Mouse (Mus musculus) CH12.LX (cell line): ENCODE data around the gene Gm20715. TPM values are rescaled to one million over a fixed set of nuclear protein-coding genes. Genes with fewer than 3 reads are reported as not detected.
A peak's percentile ranks its signal among the peaks of the same experiment; 100 is the strongest.

Experiments used
- DNase-seq: peaks from one replicate; pipeline ENCODE4 v3.0.0-alpha.2; 2013; ENCODE audit errors: extremely low read depth
- H3K27ac ChIP-seq: 2 replicates; pipeline ENCODE4 v1.5.1; 2012; ENCODE audit warnings: low read depth, mild to moderate bottlenecking, control low read depth, moderate library complexity; ENCODE audit not compliant: insufficient read depth
- H3K27me3 ChIP-seq: replicated peaks from 2 replicates; pipeline ENCODE3; 2012; ENCODE audit warnings: inconsistent platforms
- H3K36me3 ChIP-seq, 2 experiments: replicated peaks in 1 of 2; 2 replicates each; pipeline versions ENCODE3 to v1.6.1; 2012; ENCODE audit warnings: inconsistent platforms in 1 of 2, low read length in 1 of 2, mild to moderate bottlenecking in 1 of 2, mixed read lengths in 1 of 2, moderate library complexity in 1 of 2; ENCODE audit not compliant: control insufficient read depth in 1 of 2, insufficient read depth in 1 of 2
- H3K4me1 ChIP-seq, 2 experiments: 2 replicates each; pipeline ENCODE4 v1.6.1; 2012; ENCODE audit warnings: inconsistent platforms in 1 of 2, moderate library complexity in 1 of 2; ENCODE audit not compliant: insufficient read depth in 2 of 2, control insufficient read depth in 1 of 2
- H3K4me2 ChIP-seq: 2 replicates; pipeline ENCODE4 v1.6.1; 2012; ENCODE audit warnings: low read depth, mild to moderate bottlenecking, control low read depth; ENCODE audit not compliant: poor library complexity, insufficient read depth, severe bottlenecking
- H3K4me3 ChIP-seq, 3 experiments: fragments of 150-350 bp in 1 of 3; sonication (generic) in 1 of 3; replicated peaks in 1 of 3; 2 replicates each; pipeline versions ENCODE3 to v1.5.1; 2011 to 2012; ENCODE audit warnings: low read depth in 2 of 3, low read length in 2 of 3, mild to moderate bottlenecking in 2 of 3, moderate library complexity in 2 of 3, control low read depth in 1 of 3, improper control_type of control experiment in 1 of 3, inconsistent platforms in 1 of 3, mixed read lengths in 1 of 3; ENCODE audit not compliant: poor library complexity in 1 of 3
- H3K79me2 ChIP-seq: replicated peaks from 2 replicates; pipeline ENCODE4 v1.6.1; 2012; ENCODE audit warnings: mild to moderate bottlenecking, moderate library complexity; ENCODE audit not compliant: control insufficient read depth, poor library complexity, insufficient read depth, severe bottlenecking; ENCODE audit errors: extremely low read depth
- H3K9ac ChIP-seq: 2 replicates; pipeline ENCODE4 v1.6.1; 2012; ENCODE audit warnings: low read depth, mild to moderate bottlenecking, control low read depth, moderate library complexity; ENCODE audit not compliant: insufficient read depth
- H3K9me3 ChIP-seq: replicated peaks from 2 replicates; pipeline ENCODE3; 2012; ENCODE audit warnings: low read length, inconsistent platforms, mixed read lengths
- BHLHE40 ChIP-seq: IDR thresholded peaks from 2 replicates; pipeline ENCODE4 v1.6.1; 2011; ENCODE audit warnings: mild to moderate bottlenecking, low read depth, low read length, improper control_type of control experiment
- CTCF ChIP-seq, 2 experiments: IDR thresholded peaks in 1 of 2; conservative IDR thresholded peaks in 1 of 2; 2 replicates each; pipeline ENCODE4 v1.5.1; 2011 to 2012; ENCODE audit warnings: low read depth in 2 of 2, low read length in 2 of 2, improper control_type of control experiment in 1 of 2, inconsistent platforms in 1 of 2, mild to moderate bottlenecking in 1 of 2, moderate library complexity in 1 of 2
- JUN ChIP-seq: IDR thresholded peaks from 2 replicates; pipeline ENCODE4 v1.6.1; 2011; ENCODE audit warnings: low read depth, mild to moderate bottlenecking, low read length, improper control_type of control experiment, moderate library complexity; ENCODE audit not compliant: insufficient read depth
- JUND ChIP-seq: conservative IDR thresholded peaks from 2 replicates; pipeline ENCODE4 v1.6.1; 2011; ENCODE audit warnings: low read depth, low read length, improper control_type of control experiment
- MAFK ChIP-seq: IDR thresholded peaks from 2 replicates; pipeline ENCODE4 v1.6.1; 2011; ENCODE audit warnings: low read length, improper control_type of control experiment; ENCODE audit not compliant: insufficient replicate concordance
- POLR2A ChIP-seq: IDR thresholded peaks from 2 replicates; pipeline ENCODE4 v1.6.1; 2011; ENCODE audit warnings: low read depth, mild to moderate bottlenecking, improper control_type of control experiment, low read length
- RAD21 ChIP-seq: IDR thresholded peaks from 2 replicates; pipeline ENCODE4 v1.6.1; 2011; ENCODE audit warnings: low read depth, mild to moderate bottlenecking, low read length, improper control_type of control experiment, moderate library complexity
- SIN3A ChIP-seq: IDR thresholded peaks from 2 replicates; pipeline ENCODE4 v1.6.1; 2012; ENCODE audit warnings: low read length, improper control_type of control experiment, inconsistent platforms
- SMC3 ChIP-seq: IDR thresholded peaks from 2 replicates; pipeline ENCODE4 v1.6.1; 2011; ENCODE audit warnings: low read depth, low read length, improper control_type of control experiment
- ZC3H11A ChIP-seq: IDR thresholded peaks from 2 replicates; pipeline ENCODE4 v1.6.1; 2012; ENCODE audit warnings: low read depth, mild to moderate bottlenecking, inconsistent platforms, low read length, improper control_type of control experiment
- dilution Hi-C: fragments of 300-500 bp; cut with MboI; formaldehyde crosslinking; loops from 2 replicates; pipeline ENCODE4 v1.14.3; 2020; ENCODE audit warnings: low sequenced_read_pairs; ENCODE audit not compliant: extremely low pct_unique_long_range_greater_than_20kb, extremely low pct_ligation_motif_present
- in situ Hi-C: fragments of 300-500 bp; cut with MboI; formaldehyde crosslinking; loops from 3 replicates; pipeline ENCODE4 v1.14.3; 2019; ENCODE audit warnings: low sequenced_read_pairs, low pct_ligation_motif_present, low pct_unique_long_range_greater_than_20kb, mixed read lengths
- polyA plus RNA-seq: library from polyadenylated mRNA; unstranded; fragments of >175 nt; gene quantifications from 2 replicates; pipeline ENCODE4 v1.2.1, GENCODE M21; 2012; ENCODE audit warnings: low read depth; ENCODE audit not compliant: insufficient read length
- total RNA-seq, 2 experiments: library from RNA; depleted of rRNA; stranded (reverse); fragments of 300-350 nt in 1 of 2; fragments of >200 nt in 1 of 2; gene quantifications; 2 replicates each; pipeline ENCODE4 v1.2.3; 2012 to 2014

Gene Gm20715
- total and polyA plus RNA-seq, 3 experiments, result not detected

DNA sequence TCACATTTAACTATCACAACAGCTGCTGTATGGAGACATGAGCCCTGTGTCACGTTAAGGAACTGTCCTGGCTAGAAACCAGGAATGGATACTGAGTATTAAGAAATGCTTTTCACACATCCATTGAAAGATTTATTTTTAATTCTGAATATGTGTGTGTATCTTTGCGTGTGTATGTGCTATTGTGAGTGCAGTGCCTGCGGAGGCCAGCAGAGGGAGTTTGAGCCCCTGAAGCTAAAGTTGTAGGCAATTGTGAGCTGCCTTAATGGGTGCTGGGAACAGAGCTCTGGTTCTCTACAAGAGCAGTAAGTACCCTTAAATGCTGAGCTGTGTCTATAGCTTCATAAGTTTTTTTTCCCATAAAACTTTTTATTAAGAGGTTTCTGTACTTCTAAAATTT, 19.3 kb downstream of the Gm20715 start:
- dilution Hi-C loops, result no loop called here
- no peak overlapping the region for H3K27ac ChIP-seq

DNA sequence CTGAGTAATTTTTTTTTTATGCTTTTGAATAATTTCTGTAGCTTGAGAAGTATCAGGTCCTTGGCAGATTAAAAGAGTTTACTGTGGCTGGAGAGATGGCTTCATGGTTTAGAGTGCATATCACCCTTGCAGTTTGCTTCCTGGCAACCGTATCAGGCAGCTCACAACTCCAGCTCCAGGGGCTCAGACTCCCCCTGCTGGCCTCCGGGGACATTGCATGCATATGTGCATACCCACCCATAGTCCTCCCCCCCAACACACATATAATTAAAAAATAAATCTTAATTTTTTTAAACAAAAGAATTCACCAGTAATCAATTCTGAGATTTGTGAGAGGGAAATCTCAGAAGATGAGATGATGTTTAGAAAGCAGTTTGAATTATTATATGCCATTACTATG, 20.3 kb downstream of the Gm20715 start:
- H3K79me2 ChIP-seq, result no peaks in the 10 kb centered on the region
- peaks cover 22% of the 10 kb centered on the region for H3K9me3 ChIP-seq
- no peaks in the 10 kb centered on the region for H3K36me3 ChIP-seq
- no peak overlapping the region for H3K4me2 ChIP-seq
- in situ Hi-C loops, result no loop called here
- no peaks in the 10 kb centered on the region for H3K27me3 ChIP-seq
- peak; percentile 15 for DNase-seq
- H3K9ac ChIP-seq, result no peak overlapping the region
- no peak overlapping the region for H3K4me3 ChIP-seq
- dilution Hi-C loops, result no loop called here
- no peaks in the 10 kb centered on the region for H3K4me1 ChIP-seq
- TF ChIP-seq JUND (no peak), RAD21 (peak; percentile 14), SMC3 (peak; percentile 43), CTCF (conservative IDR thresholded peaks at IDR 0.05 in 1 of 2, IDR thresholded peaks at IDR 0.05 in 1 of 2; ENCODE audit: low read depth in 2 of 2, low read length in 2 of 2) (peak; percentile 26 to 58; a peak in 3 of 4 replicates), ZC3H11A (no peak), SIN3A (no peak)
- TF ChIP-seq, all 38 proteins: peak for 3
- no peak overlapping the region for H3K27ac ChIP-seq

More for the DNA sequence above, 19.3 kb downstream of the Gm20715 start:
- no peaks in the 10 kb centered on the region for H3K36me3 ChIP-seq
- in situ Hi-C loops, result no loop called here
- no peak overlapping the region for H3K4me3 ChIP-seq
- peaks cover 26% of the 10 kb centered on the region for H3K9me3 ChIP-seq
- H3K9ac ChIP-seq, result no peak overlapping the region
- no peaks in the 10 kb centered on the region for H3K4me1 ChIP-seq
- no peaks in the 10 kb centered on the region for H3K27me3 ChIP-seq
- no peak for DNase-seq
- H3K4me2 ChIP-seq, result no peak overlapping the region
- H3K79me2 ChIP-seq, result no peaks in the 10 kb centered on the region
- peak in 1 of 2 experiments; percentile 25; a peak in 2 of 4 replicates for TF ChIP-seq CTCF (conservative IDR thresholded peaks at IDR 0.05 in 1 of 2, IDR thresholded peaks at IDR 0.05 in 1 of 2; ENCODE audit: low read depth in 2 of 2, low read length in 2 of 2)
- no peak for TF ChIP-seq MAFK

- dilution Hi-C loops (no loop called here), in situ Hi-C loops (no loop called here)
- H3K4me2 ChIP-seq, result no peak within 1 kb of the TSS
- no peaks in the 10 kb centered on the region for H3K27me3 ChIP-seq
- TF ChIP-seq BHLHE40 (no peak), POLR2A (no peak), JUN (no peak)
- no peaks in the 10 kb centered on the region for H3K4me1 ChIP-seq
- H3K79me2 ChIP-seq, result no peaks in the 10 kb centered on the region
- H3K4me3 ChIP-seq, result no peak within 1 kb of the TSS
- no peak for DNase-seq
- H3K9me3 ChIP-seq, result peaks cover 22% of the 10 kb centered on the region
- no peak within 1 kb of the TSS for H3K9ac ChIP-seq
- no peaks in the 10 kb centered on the region for H3K36me3 ChIP-seq
- no peak within 1 kb of the TSS for H3K27ac ChIP-seq
Measured at GRCm38 (mm10) chr7:6438388-6438787, 28.3 kb downstream of the Gm20715 start, which contains the start of gene Olfr1344. Gene Olfr1344, plus strand, starts transcription at chr7:6438688.
